Mouse (Mus musculus) limb, embryonic 10.5 days (tissue): ENCODE measurements around the gene Nelfe. TPM values are rescaled to one million over a fixed set of nuclear protein-coding genes. Genes with fewer than 3 reads are reported as not detected.

ENCODE experiments used
- DNase-seq: peaks from one replicate; pipeline ENCODE4 v3.0.0-alpha.2; 2017; ENCODE audit warnings: low spot score
- H3K27ac ChIP-seq: fragments of 300-500 bp; sonication (generic); 2 replicates; pipeline ENCODE4 v1.5.1; 2016; ENCODE audit warnings: mild to moderate bottlenecking
- H3K27me3 ChIP-seq: fragments of 300-500 bp; sonication (generic); 2 replicates; pipeline ENCODE4 v1.6.1; 2016; ENCODE audit warnings: low read depth, mild to moderate bottlenecking; ENCODE audit not compliant: poor library complexity, severe bottlenecking
- H3K36me3 ChIP-seq: fragments of 300-500 bp; sonication (generic); 2 replicates; pipeline ENCODE4 v1.6.1; 2016; ENCODE audit warnings: mild to moderate bottlenecking, moderate library complexity
- H3K4me1 ChIP-seq: fragments of 300-500 bp; sonication (generic); 2 replicates; pipeline ENCODE4 v1.6.1; 2016
- H3K4me3 ChIP-seq: fragments of 300-500 bp; sonication (generic); 2 replicates; pipeline ENCODE4 v1.5.1; 2016; ENCODE audit warnings: mild to moderate bottlenecking, moderate library complexity
- H3K9me3 ChIP-seq: fragments of 300-500 bp; sonication (generic); replicated peaks from 2 replicates; pipeline ENCODE4 v1.6.1; 2016; ENCODE audit warnings: mild to moderate bottlenecking
- WGBS: fragments of 180-500 bp; shearing (Covaris S2); methylation state at CpG from one replicate; pipeline ENCODE4 v1.1.7; 2016; 5-methylcytosine and 5-hydroxymethylcytosine counted together
- polyA plus RNA-seq: library from polyadenylated mRNA; unstranded; fragments of >200 nt; fragmentation: Nextera tagmentation; extraction: Ambion mirVana; gene quantifications from 2 replicates; pipeline ENCODE4 v1.2.1, GENCODE M21; 2016

Gene Nelfe
- polyA plus RNA-seq, 1 experiment from 2014 or later, result 151 TPM

- 48% methylated on average over 3 of the region's 3 CpGs for WGBS
- H3K4me1 ChIP-seq, result peaks cover 20% of the 10 kb centered on the region
- peak; percentile 54 for DNase-seq
- H3K27ac ChIP-seq, result no peak overlapping the region
- H3K27me3 ChIP-seq, result no peaks in the 10 kb centered on the region
- H3K36me3 ChIP-seq, result peaks cover 71% of the 10 kb centered on the region
- no peaks in the 10 kb centered on the region for H3K9me3 ChIP-seq
- no peak overlapping the region for H3K4me3 ChIP-seq
These were observed 5.6 kb downstream of the Nelfe start for GRCm38 (mm10) chr17:34855825-34856224.

GRCm38 (mm10) chr17:34858670-34859069 is 8.5 kb downstream of the Nelfe start:
- Histone ChIP-seq H3K36me3 (peaks cover 50% of the 10 kb centered on the region), H3K4me3 (no peak overlapping the region), H3K27ac (no peak overlapping the region), H3K4me1 (peaks cover 15% of the 10 kb centered on the region), H3K9me3 (no peaks in the 10 kb centered on the region), H3K27me3 (no peaks in the 10 kb centered on the region)
- DNase-seq, result no peak
- WGBS, result 87% methylated on average over 4 of the region's 4 CpGs

GRCm38 (mm10) chr17:34860514-34860913 is 10.3 kb downstream of the Nelfe start:
- WGBS, result 86% methylated on average over 9 of the region's 9 CpGs
- H3K27ac ChIP-seq, result no peak overlapping the region
- peaks cover 32% of the 10 kb centered on the region for H3K36me3 ChIP-seq
- DNase-seq, result no peak
- H3K4me1 ChIP-seq, result peaks cover 17% of the 10 kb centered on the region
- H3K4me3 ChIP-seq, result no peak overlapping the region
- H3K9me3 ChIP-seq, result no peaks in the 10 kb centered on the region
- no peaks in the 10 kb centered on the region for H3K27me3 ChIP-seq

GRCm38 (mm10) chr17:34861704-34862415 is 11.7 kb downstream of the Nelfe start:
- peaks cover 19% of the 10 kb centered on the region for H3K36me3 ChIP-seq
- no peaks in the 10 kb centered on the region for H3K27me3 ChIP-seq
- peaks cover 17% of the 10 kb centered on the region for H3K4me1 ChIP-seq
- H3K9me3 ChIP-seq, result no peaks in the 10 kb centered on the region
- 68% methylated on average over 13 of the region's 13 CpGs for WGBS
- DNase-seq, result no peak
- H3K27ac ChIP-seq, result no peak overlapping the region
- no peak overlapping the region for H3K4me3 ChIP-seq

GRCm38 (mm10) chr17:34862416-34863081 is 12.4 kb downstream of the Nelfe start, which contains the start of gene Cfb:
Gene Cfb, minus strand, starts transcription at chr17:34862518.
- Histone ChIP-seq H3K27ac (no peak within 1 kb of the TSS; the same call in 1 of the 2 replicates), H3K4me1 (peaks cover 17% of the 10 kb centered on the region), H3K9me3 (no peaks in the 10 kb centered on the region), H3K36me3 (peaks cover 12% of the 10 kb centered on the region), H3K4me3 (no peak within 1 kb of the TSS), H3K27me3 (no peaks in the 10 kb centered on the region)
- DNase-seq, result no peak
- WGBS, result 68% methylated on average over 8 of the region's 8 CpGs

- DNase-seq, result no peak
- no peak overlapping the region for H3K27ac ChIP-seq
- H3K4me1 ChIP-seq, result peaks cover 17% of the 10 kb centered on the region
- WGBS, result 64% methylated on average over 7 of the region's 7 CpGs
- no peaks in the 10 kb centered on the region for H3K27me3 ChIP-seq
- no peaks in the 10 kb centered on the region for H3K36me3 ChIP-seq
- H3K4me3 ChIP-seq, result no peak overlapping the region
- no peaks in the 10 kb centered on the region for H3K9me3 ChIP-seq
These were observed 15.8 kb downstream of the Nelfe start for GRCm38 (mm10) chr17:34865981-34866380.

GRCm38 (mm10) chr17:34874321-34874720 is 24.1 kb downstream of the Nelfe start:
- Histone ChIP-seq H3K4me1 (peaks cover under 1% of the 10 kb centered on the region), H3K4me3 (no peak overlapping the region), H3K27ac (no peak overlapping the region), H3K36me3 (no peaks in the 10 kb centered on the region), H3K9me3 (no peaks in the 10 kb centered on the region), H3K27me3 (no peaks in the 10 kb centered on the region)
- DNase-seq, result no peak
- 92% methylated on average over 6 of the region's 6 CpGs for WGBS

GRCm38 (mm10) chr17:34879336-34879879 is 29.2 kb downstream of the Nelfe start, which contains the start of gene Zbtb12:
Gene Zbtb12, plus strand, starts transcription at chr17:34879483.
- DNase-seq, result no peak
- Histone ChIP-seq H3K9me3 (no peaks in the 10 kb centered on the region), H3K27ac (no peak within 1 kb of the TSS), H3K4me3 (no peak within 1 kb of the TSS), H3K36me3 (no peaks in the 10 kb centered on the region), H3K27me3 (peaks cover 31% of the 10 kb centered on the region), H3K4me1 (peaks cover 21% of the 10 kb centered on the region)
- 66% methylated on average over 11 of the region's 11 CpGs for WGBS

- H3K27me3 ChIP-seq, result peaks cover 31% of the 10 kb centered on the region
- no peaks in the 10 kb centered on the region for H3K9me3 ChIP-seq
- H3K27ac ChIP-seq, result no peak overlapping the region
- no peak for DNase-seq
- no peaks in the 10 kb centered on the region for H3K36me3 ChIP-seq
- H3K4me1 ChIP-seq, result peaks cover 21% of the 10 kb centered on the region
- no peak overlapping the region for H3K4me3 ChIP-seq
These were observed 31.0 kb downstream of the Nelfe start for GRCm38 (mm10) chr17:34881166-34881565.

- DNase-seq, result no peak
- Histone ChIP-seq H3K4me3 (peak within 1 kb of the TSS; percentile 22; the same call in 1 of the 2 replicates), H3K36me3 (no peaks in the 10 kb centered on the region), H3K27me3 (peaks cover 31% of the 10 kb centered on the region), H3K27ac (no peak within 1 kb of the TSS), H3K9me3 (no peaks in the 10 kb centered on the region), H3K4me1 (peaks cover 21% of the 10 kb centered on the region)
- 12% methylated on average over 15 of the region's 15 CpGs for WGBS
These were observed 31.6 kb downstream of the Nelfe start, which contains the start of gene Gm20547 for GRCm38 (mm10) chr17:34881683-34882310. Gene Gm20547, minus strand, starts transcription at chr17:34882042.

- no peak for DNase-seq
- Histone ChIP-seq H3K27me3 (peaks cover 31% of the 10 kb centered on the region), H3K27ac (no peak overlapping the region), H3K9me3 (no peaks in the 10 kb centered on the region), H3K4me3 (no peak overlapping the region), H3K36me3 (no peaks in the 10 kb centered on the region), H3K4me1 (peaks cover 21% of the 10 kb centered on the region)
- 75% methylated on average over 3 of the region's 3 CpGs for WGBS
These were observed 33.1 kb downstream of the Nelfe start for GRCm38 (mm10) chr17:34883332-34883731.

- no peaks in the 10 kb centered on the region for H3K36me3 ChIP-seq
- H3K27me3 ChIP-seq, result peaks cover 29% of the 10 kb centered on the region
- peaks cover 17% of the 10 kb centered on the region for H3K4me1 ChIP-seq
- H3K27ac ChIP-seq, result no peak overlapping the region
- no peak for DNase-seq
- H3K9me3 ChIP-seq, result no peaks in the 10 kb centered on the region
- 86% methylated on average over 6 of the region's 6 CpGs for WGBS
- H3K4me3 ChIP-seq, result no peak overlapping the region
These were observed 34.5 kb downstream of the Nelfe start for GRCm38 (mm10) chr17:34884704-34885103.

- H3K27me3 ChIP-seq, result peaks cover 27% of the 10 kb centered on the region
- no peak overlapping the region for H3K27ac ChIP-seq
- H3K36me3 ChIP-seq, result no peaks in the 10 kb centered on the region
- WGBS, result 85% methylated on average over 3 of the region's 3 CpGs
- DNase-seq, result no peak
- no peaks in the 10 kb centered on the region for H3K9me3 ChIP-seq
- H3K4me1 ChIP-seq, result peaks cover 15% of the 10 kb centered on the region
- H3K4me3 ChIP-seq, result no peak overlapping the region
These were observed 35.4 kb downstream of the Nelfe start for GRCm38 (mm10) chr17:34885615-34886014.
